In genomic region chr14:80374290-80374689, GRCm38 (mm10) we compare ENCODE assay signal across 27 mouse cellular contexts.
DNase-seq lines count a peak whose midpoint lies in the region; ATAC-seq and TF ChIP-seq lines count a peak whose summit lies in the region.
"Had no signal": no experiment of that assay in that cellular context is flagged by ENCODE, and none has a peak within 500 bp of the region (broad histone marks: within the 10 kb centered on the region; RNA-seq: fewer than 3 reads in every experiment).

No protein-coding gene starts in this region.

- TF ChIP-seq CTCF in brain, embryonic 14.5 days (IDR thresholded peaks at IDR 0.05; ENCODE audit: borderline replicate concordance, extremely low read depth, insufficient read depth, insufficient read length), result no peak

- no peak overlapping the region for H3K4me2 ChIP-seq in embryonic facial prominence, embryonic 14.5 days (ENCODE audit: low read depth, low read length)
- H3K4me2 ChIP-seq: embryonic facial prominence, embryonic 13.5 days; forebrain, embryonic 15.5 days; heart, embryonic 13.5 days; hindbrain, embryonic 13.5 days; liver, embryonic 15.5 days; lung, embryonic 15.5 days; midbrain, embryonic 13.5 days had no signal

- intact Hi-C loops in heart, postnatal 10 days (cut with DNase I), result no loop called here
- intact Hi-C loops in heart, postnatal 14 days (cut with DNase I), result no loop called here

- H3K27me3 ChIP-seq in embryonic facial prominence, embryonic 14.5 days (replicated peaks; ENCODE audit: control insufficient read depth, insufficient read depth, low read length), result no peaks in the 10 kb centered on the region
- H3K27me3 ChIP-seq in embryonic facial prominence, embryonic 10.5 days (replicated peaks; ENCODE audit: low read depth, poor library complexity, severe bottlenecking), result no peaks in the 10 kb centered on the region
- H3K27me3 ChIP-seq: embryonic facial prominence, embryonic 13.5 days; forebrain, embryonic 15.5 days; heart, embryonic 13.5 days; hindbrain, embryonic 13.5 days; liver, embryonic 15.5 days; lung, embryonic 15.5 days; megakaryocyte, embryonic 14.5 days; midbrain, embryonic 13.5 days had no signal

- H3K9ac ChIP-seq in embryonic facial prominence, embryonic 14.5 days (ENCODE audit: low read depth, low read length), result no peak overlapping the region
- H3K9ac ChIP-seq: embryonic facial prominence, embryonic 13.5 days; forebrain, embryonic 15.5 days; heart, embryonic 13.5 days; hindbrain, embryonic 13.5 days; liver, embryonic 15.5 days; lung, embryonic 15.5 days; midbrain, embryonic 13.5 days had no signal

- TF ChIP-seq POLR2A in brain, embryonic 14.5 days (IDR thresholded peaks at IDR 0.05; ENCODE audit: borderline replicate concordance, extremely low read depth, insufficient read depth, insufficient read length, poor library complexity, severe bottlenecking), result no peak

- peak; percentile 20 for DNase-seq in embryonic facial prominence, embryonic 14.5 days (ENCODE audit: low spot score)
- DNase-seq in embryonic facial prominence, embryonic 10.5 days (ENCODE audit: low spot score), result no peak
- peak; percentile 2 to 3 for DNase-seq in heart, postnatal 10 days
- DNase-seq in heart, postnatal 14 days, result no peak
- DNase-seq in brain, embryonic 14.5 days (ENCODE audit: low read depth), result peak; percentile 39
- DNase-seq in gastrocnemius, postnatal 25 days, result peak; percentile 5
- no peak for DNase-seq in thymus, postnatal 14 days
- DNase-seq: adrenal gland, adult 8-10 months; heart, adult 18-20 months; heart, postnatal 36 days; kidney, adult 11 months; kidney, postnatal 4 days; liver; lung, postnatal 36 days; right cerebral cortex, postnatal 25 days; thymus, postnatal 25 days had no signal

- no peaks in the 10 kb centered on the region for H3K36me3 ChIP-seq in embryonic facial prominence, embryonic 14.5 days (ENCODE audit: control insufficient read depth, insufficient read depth, low read length)
- H3K36me3 ChIP-seq in embryonic facial prominence, embryonic 10.5 days (replicated peaks), result no peaks in the 10 kb centered on the region
- H3K36me3 ChIP-seq: embryonic facial prominence, embryonic 13.5 days; forebrain, embryonic 15.5 days; heart, embryonic 13.5 days; hindbrain, embryonic 13.5 days; limb, embryonic 10.5 days; liver, embryonic 15.5 days; lung, embryonic 15.5 days; midbrain, embryonic 13.5 days had no signal

- ATAC-seq in embryonic facial prominence, embryonic 14.5 days (ENCODE audit: low read depth), result no peak
- ATAC-seq: activated CD4-positive, CD25-positive, alpha-beta regulatory T cell, adult 4 months; forebrain, embryonic 15.5 days; midbrain, embryonic 13.5 days had no signal

- H3K4me3 ChIP-seq in embryonic facial prominence, embryonic 14.5 days (ENCODE audit: low read depth, low read length), result no peak overlapping the region
- H3K4me3 ChIP-seq in embryonic facial prominence, embryonic 10.5 days, result no peak overlapping the region
- H3K4me3 ChIP-seq: embryonic facial prominence, embryonic 13.5 days; forebrain, embryonic 15.5 days; heart, embryonic 13.5 days; hindbrain, embryonic 13.5 days; left cerebral cortex, adult 2 months; limb, embryonic 10.5 days; liver, embryonic 15.5 days; lung, embryonic 15.5 days; megakaryocyte, embryonic 14.5 days; midbrain, embryonic 13.5 days had no signal

- no peak overlapping the region for H3K27ac ChIP-seq in embryonic facial prominence, embryonic 14.5 days (replicated peaks; ENCODE audit: low read depth, low read length)
- no peak overlapping the region for H3K27ac ChIP-seq in embryonic facial prominence, embryonic 10.5 days (replicated peaks)
- H3K27ac ChIP-seq: embryonic facial prominence, embryonic 13.5 days; forebrain, embryonic 15.5 days; heart, embryonic 13.5 days; hindbrain, embryonic 13.5 days; left cerebral cortex, adult 2 months; limb, embryonic 10.5 days; liver, embryonic 15.5 days; lung, embryonic 15.5 days; midbrain, embryonic 13.5 days had no signal

- 59% methylated on average over 1 of the region's 1 CpGs for WGBS in embryonic facial prominence, embryonic 14.5 days
- 89% methylated on average over 1 of the region's 1 CpGs for WGBS in embryonic facial prominence, embryonic 10.5 days

- no peaks in the 10 kb centered on the region for H3K9me3 ChIP-seq in embryonic facial prominence, embryonic 14.5 days (ENCODE audit: control insufficient read depth, low read length)
- no peaks in the 10 kb centered on the region for H3K9me3 ChIP-seq in embryonic facial prominence, embryonic 10.5 days
- H3K9me3 ChIP-seq: embryonic facial prominence, embryonic 13.5 days; forebrain, embryonic 15.5 days; heart, embryonic 13.5 days; hindbrain, embryonic 13.5 days; limb, embryonic 10.5 days; liver, embryonic 15.5 days; lung, embryonic 15.5 days; midbrain, embryonic 13.5 days had no signal

- H3K4me1 ChIP-seq in embryonic facial prominence, embryonic 14.5 days (ENCODE audit: control insufficient read depth, insufficient read depth, low read length), result no peaks in the 10 kb centered on the region
- no peaks in the 10 kb centered on the region for H3K4me1 ChIP-seq in embryonic facial prominence, embryonic 10.5 days
- H3K4me1 ChIP-seq: embryonic facial prominence, embryonic 13.5 days; heart, embryonic 13.5 days; hindbrain, embryonic 13.5 days; limb, embryonic 10.5 days; liver, embryonic 15.5 days; lung, embryonic 15.5 days; megakaryocyte, embryonic 14.5 days had no signal

Comparison
In these comparisons a context has a peak if more than half of its experiments do, and no peak if none do; other contexts are left out.
1. DNase-seq: peak in embryonic facial prominence, embryonic 14.5 days (single experiment), heart, postnatal 10 days (2 of 2), brain, embryonic 14.5 days (single experiment) and gastrocnemius, postnatal 25 days (single experiment); none in embryonic facial prominence, embryonic 10.5 days (single experiment), heart, postnatal 14 days (0 of 2) and thymus, postnatal 14 days (single experiment).